Mouse (Mus musculus): ENCODE results near the gene Susd4. TPM values are rescaled to one million over a fixed set of nuclear protein-coding genes. Genes with fewer than 3 reads are reported as not detected.

Susd4 gene
- total and polyA plus RNA-seq, 2 experiments from 2014 or later, result 80.6 to 98.7 TPM

- DNase-seq (ENCODE audit: low spot score), result no peak
- no peak overlapping the region for H3K4me3 ChIP-seq (ENCODE audit: low read depth, low read length)
- TF ChIP-seq CTCF (IDR thresholded peaks at IDR 0.05), result no peak
- H3K9me3 ChIP-seq (ENCODE audit: low read length), result no peaks in the 10 kb centered on the region
- no peaks in the 10 kb centered on the region for H3K36me3 ChIP-seq (ENCODE audit: insufficient read depth, low read length)
- H3K9ac ChIP-seq (replicated peaks; ENCODE audit: low read length, poor library complexity, severe bottlenecking), result no peak overlapping the region
- no peaks in the 10 kb centered on the region for H3K27me3 ChIP-seq (ENCODE audit: insufficient read depth, low read length)
- H3K27ac ChIP-seq (ENCODE audit: low read depth, low read length), result no peak overlapping the region
- H3K4me2 ChIP-seq (ENCODE audit: low read depth, low read length, poor library complexity, severe bottlenecking), result no peak overlapping the region
- 0 out of 2 replicates have a peak, but pooled peaks cover 3% of the 10 kb centered on the region for H3K4me1 ChIP-seq (ENCODE audit: insufficient read depth, low read length)
- 68% methylated on average over 15 of the region's 15 CpGs for WGBS
- ATAC-seq (ENCODE audit: low FRiP score), result no peak
Observed at GRCm38 (mm10) chr1:182802891-182803290, 39.2 kb downstream of the Susd4 start.

DNA sequence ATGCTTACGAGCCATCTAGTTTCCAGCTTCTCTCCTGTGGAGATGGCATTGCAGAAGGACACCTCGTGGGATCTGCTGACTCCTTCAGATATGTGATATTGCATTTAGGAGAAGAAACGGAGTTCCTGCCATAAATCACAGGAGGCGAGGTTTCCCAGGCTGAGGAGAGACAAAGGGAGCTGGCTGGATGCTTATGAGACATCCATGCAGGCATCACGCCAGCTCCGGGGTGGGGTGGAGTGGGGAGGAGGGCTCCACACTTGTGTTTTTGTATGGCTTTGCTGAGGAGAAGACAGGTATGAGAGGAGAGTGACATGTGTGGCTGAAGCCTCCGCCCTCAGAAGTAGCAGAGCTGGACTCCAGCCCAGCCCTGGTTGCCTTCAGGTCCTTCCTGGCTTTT is 50.3 kb downstream of the Susd4 start:
- H3K4me1 ChIP-seq (ENCODE audit: insufficient read depth, low read length), result peaks cover 4% of the 10 kb centered on the region; the same call in 1 of the 2 replicates
- no peak overlapping the region for H3K4me3 ChIP-seq (ENCODE audit: low read depth, low read length)
- no peak overlapping the region for H3K27ac ChIP-seq (ENCODE audit: low read depth, low read length)
- no peak overlapping the region for H3K9ac ChIP-seq (replicated peaks; ENCODE audit: low read length, poor library complexity, severe bottlenecking)
- TF ChIP-seq CTCF (IDR thresholded peaks at IDR 0.05), result no peak
- ATAC-seq (ENCODE audit: low FRiP score) (no peak), DNase-seq (ENCODE audit: low spot score) (peak; percentile 29)
- H3K4me2 ChIP-seq (ENCODE audit: low read depth, low read length, poor library complexity, severe bottlenecking), result no peak overlapping the region
- H3K27me3 ChIP-seq (ENCODE audit: insufficient read depth, low read length), result no peaks in the 10 kb centered on the region
- no peaks in the 10 kb centered on the region for H3K36me3 ChIP-seq (ENCODE audit: insufficient read depth, low read length)
- H3K9me3 ChIP-seq (ENCODE audit: low read length), result no peaks in the 10 kb centered on the region
- WGBS, result 81% methylated on average over 7 of the region's 7 CpGs

GRCm38 (mm10) chr1:182814566-182814965 is 50.9 kb downstream of the Susd4 start:
- no peak overlapping the region for H3K4me2 ChIP-seq (ENCODE audit: low read depth, low read length, poor library complexity, severe bottlenecking)
- H3K27me3 ChIP-seq (ENCODE audit: insufficient read depth, low read length), result no peaks in the 10 kb centered on the region
- no peaks in the 10 kb centered on the region for H3K36me3 ChIP-seq (ENCODE audit: insufficient read depth, low read length)
- DNase-seq (ENCODE audit: low spot score), result no peak
- H3K9ac ChIP-seq (replicated peaks; ENCODE audit: low read length, poor library complexity, severe bottlenecking), result no peak overlapping the region
- no peaks in the 10 kb centered on the region for H3K9me3 ChIP-seq (ENCODE audit: low read length)
- no peak overlapping the region for H3K4me3 ChIP-seq (ENCODE audit: low read depth, low read length)
- 84% methylated on average over 6 of the region's 6 CpGs for WGBS
- ATAC-seq (ENCODE audit: low FRiP score), result no peak
- H3K4me1 ChIP-seq (ENCODE audit: insufficient read depth, low read length), result peaks cover 4% of the 10 kb centered on the region; the same call in 1 of the 2 replicates
- no peak overlapping the region for H3K27ac ChIP-seq (ENCODE audit: low read depth, low read length)
- TF ChIP-seq CTCF (IDR thresholded peaks at IDR 0.05), result no peak

- no peaks in the 10 kb centered on the region for H3K36me3 ChIP-seq (ENCODE audit: insufficient read depth, low read length)
- no peak overlapping the region for H3K4me2 ChIP-seq (ENCODE audit: low read depth, low read length, poor library complexity, severe bottlenecking)
- no peak for ATAC-seq (ENCODE audit: low FRiP score)
- WGBS, result 47% methylated on average over 5 of the region's 5 CpGs
- H3K27me3 ChIP-seq (ENCODE audit: insufficient read depth, low read length), result no peaks in the 10 kb centered on the region
- no peak for DNase-seq (ENCODE audit: low spot score)
- no peaks in the 10 kb centered on the region for H3K9me3 ChIP-seq (ENCODE audit: low read length)
- no peak for TF ChIP-seq CTCF (IDR thresholded peaks at IDR 0.05)
- H3K9ac ChIP-seq (replicated peaks; ENCODE audit: low read length, poor library complexity, severe bottlenecking), result no peak overlapping the region
- no peak overlapping the region for H3K4me3 ChIP-seq (ENCODE audit: low read depth, low read length)
- 0 out of 2 replicates have a peak overlapping the region, but pooled peaks have one; percentile 9 for H3K27ac ChIP-seq (ENCODE audit: low read depth, low read length)
- peaks cover 4% of the 10 kb centered on the region; the same call in 1 of the 2 replicates for H3K4me1 ChIP-seq (ENCODE audit: insufficient read depth, low read length)
Observed at GRCm38 (mm10) chr1:182817106-182817505, 53.4 kb downstream of the Susd4 start.

- no peaks in the 10 kb centered on the region for H3K27me3 ChIP-seq (ENCODE audit: insufficient read depth, low read length)
- no peak for ATAC-seq (ENCODE audit: low FRiP score)
- H3K4me1 ChIP-seq (ENCODE audit: insufficient read depth, low read length), result peaks cover 4% of the 10 kb centered on the region; the same call in 1 of the 2 replicates
- H3K4me3 ChIP-seq (ENCODE audit: low read depth, low read length), result no peak overlapping the region
- no peak overlapping the region for H3K9ac ChIP-seq (replicated peaks; ENCODE audit: low read length, poor library complexity, severe bottlenecking)
- H3K9me3 ChIP-seq (ENCODE audit: low read length), result no peaks in the 10 kb centered on the region
- no peak for TF ChIP-seq CTCF (IDR thresholded peaks at IDR 0.05)
- no peak overlapping the region for H3K4me2 ChIP-seq (ENCODE audit: low read depth, low read length, poor library complexity, severe bottlenecking)
- WGBS, result 10% methylated on average over 6 of the region's 6 CpGs
- 0 out of 2 replicates have a peak overlapping the region, but pooled peaks have one; percentile 9 for H3K27ac ChIP-seq (ENCODE audit: low read depth, low read length)
- DNase-seq (ENCODE audit: low spot score), result no peak
- no peaks in the 10 kb centered on the region for H3K36me3 ChIP-seq (ENCODE audit: insufficient read depth, low read length)
Observed at GRCm38 (mm10) chr1:182817624-182818023, 54.0 kb downstream of the Susd4 start.

GRCm38 (mm10) chr1:182818931-182819330 is 55.3 kb downstream of the Susd4 start:
- Histone ChIP-seq H3K36me3 (ENCODE audit: insufficient read depth, low read length) (no peaks in the 10 kb centered on the region), H3K27me3 (ENCODE audit: insufficient read depth, low read length) (no peaks in the 10 kb centered on the region), H3K9ac (replicated peaks; ENCODE audit: low read length, poor library complexity, severe bottlenecking) (no peak overlapping the region), H3K4me2 (ENCODE audit: low read depth, low read length, poor library complexity, severe bottlenecking) (no peak overlapping the region), H3K4me3 (ENCODE audit: low read depth, low read length) (no peak overlapping the region), H3K27ac (ENCODE audit: low read depth, low read length) (no peak overlapping the region), H3K9me3 (ENCODE audit: low read length) (no peaks in the 10 kb centered on the region), H3K4me1 (ENCODE audit: insufficient read depth, low read length) (peaks cover 4% of the 10 kb centered on the region)
- no peak for DNase-seq (ENCODE audit: low spot score)
- no peak for ATAC-seq (ENCODE audit: low FRiP score)
- TF ChIP-seq CTCF (IDR thresholded peaks at IDR 0.05), result no peak
- WGBS, result 38% methylated on average over 10 of the region's 10 CpGs

All from midbrain, postnatal 0 days (tissue).